Mouse (Mus musculus) heart, embryonic 14.5 days (tissue): Measurements from ENCODE around the gene Lrrk2. TPM values are rescaled to one million over a fixed set of nuclear protein-coding genes. Genes with fewer than 3 reads are reported as not detected.
"Not testable (repeated sequence)": the region's sequence is repeated elsewhere in the genome, so short reads cannot be mapped to it uniquely, and the experiment has no call there.

Source experiments
- ATAC-seq: fragments of 200-750 bp; cut with Nextera tagmentation; 2 replicates; pipeline ENCODE4 v1.8.0; 2017; ENCODE audit warnings: low read depth, moderate TSS enrichment; ENCODE audit not compliant: insufficient number of reproducible peaks, insufficient read depth, low FRiP score
- H3K27ac ChIP-seq, 2 experiments: fragments of 200-500 bp in 1 of 2; fragments of 300-500 bp in 1 of 2; sonication (generic) in 1 of 2; replicated peaks in 1 of 2; 2 replicates each; pipeline ENCODE4 v1.5.1; 2012 to 2014; ENCODE audit warnings: low read depth in 2 of 2, low read length in 2 of 2, control low read depth in 1 of 2, mild to moderate bottlenecking in 1 of 2, mixed read lengths in 1 of 2; ENCODE audit not compliant: control insufficient read depth in 1 of 2, insufficient read depth in 1 of 2
- H3K27me3 ChIP-seq: fragments of 300-500 bp; sonication (generic); 2 replicates; pipeline ENCODE4 v1.6.1; 2014; ENCODE audit warnings: mild to moderate bottlenecking, low read length, control low read depth; ENCODE audit not compliant: control insufficient read depth, insufficient read depth
- H3K36me3 ChIP-seq: fragments of 300-500 bp; sonication (generic); 2 replicates; pipeline ENCODE4 v1.6.1; 2014; ENCODE audit warnings: mild to moderate bottlenecking, control low read depth, low read length, mixed read lengths; ENCODE audit not compliant: control insufficient read depth, insufficient read depth
- H3K4me1 ChIP-seq, 2 experiments: fragments of 200-500 bp in 1 of 2; fragments of 300-500 bp in 1 of 2; sonication (generic) in 1 of 2; 2 replicates each; pipeline ENCODE4 v1.6.1; 2012 to 2014; ENCODE audit warnings: low read length in 2 of 2, control low read depth in 1 of 2, mixed read lengths in 1 of 2; ENCODE audit not compliant: control insufficient read depth in 2 of 2, insufficient read depth in 2 of 2
- H3K4me2 ChIP-seq: fragments of 300-500 bp; sonication (generic); 2 replicates; pipeline ENCODE4 v1.6.1; 2014; ENCODE audit warnings: mild to moderate bottlenecking, low read length
- H3K4me3 ChIP-seq, 2 experiments: fragments of 200-500 bp in 1 of 2; fragments of 300-500 bp in 1 of 2; sonication (generic) in 1 of 2; 2 replicates each; pipeline ENCODE4 v1.5.1; 2012 to 2014; ENCODE audit warnings: low read length in 2 of 2, mild to moderate bottlenecking in 2 of 2, control low read depth in 1 of 2, low read depth in 1 of 2, moderate library complexity in 1 of 2; ENCODE audit not compliant: control insufficient read depth in 1 of 2, insufficient read depth in 1 of 2
- H3K9ac ChIP-seq: fragments of 300-500 bp; sonication (generic); 2 replicates; pipeline ENCODE4 v1.6.1; 2014; ENCODE audit warnings: mild to moderate bottlenecking, low read length
- H3K9me3 ChIP-seq: fragments of 300-500 bp; sonication (generic); 2 replicates; pipeline ENCODE4 v1.6.1; 2016; ENCODE audit warnings: low read length, control low read depth; ENCODE audit not compliant: control insufficient read depth
- WGBS: fragments of 180-500 bp; shearing (Covaris S2); extraction: QIAGEN DNeasy Blood & Tissue Kit; methylation state at CpG from one replicate; pipeline ENCODE4 v1.1.7; 2014; 5-methylcytosine and 5-hydroxymethylcytosine counted together
- polyA plus RNA-seq: library from polyadenylated mRNA; unstranded; fragments of >200 nt; fragmentation: Nextera tagmentation; extraction: Ambion mirVana; gene quantifications from 2 replicates; pipeline ENCODE4 v1.2.1, GENCODE M21; 2014

Lrrk2 gene
- polyA plus RNA-seq, 1 experiment from 2014 or later = 6.6 TPM

DNA sequence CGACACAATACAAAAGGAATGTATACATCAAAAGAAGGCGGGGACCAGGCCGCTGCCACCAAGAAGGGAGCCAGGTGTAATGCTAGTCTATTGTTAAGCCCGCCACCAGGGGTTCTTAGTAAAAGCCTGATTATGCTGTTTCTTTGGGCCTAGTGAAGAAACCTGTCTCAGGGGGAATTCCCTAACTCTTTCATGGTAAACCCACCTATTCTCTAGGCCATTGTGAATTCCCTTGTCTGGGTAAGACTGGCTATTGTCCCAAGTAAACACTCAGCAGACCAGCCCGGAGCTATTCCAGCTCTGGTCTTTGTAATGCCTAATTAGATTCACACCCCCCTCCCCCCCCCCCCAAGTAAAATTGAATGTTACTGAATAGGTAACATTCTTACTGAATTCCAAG lies 191.2 kb downstream of the Lrrk2 start:
- H3K9ac ChIP-seq, H3K27ac ChIP-seq, H3K36me3 ChIP-seq, H3K27me3 ChIP-seq, H3K4me2 ChIP-seq, ATAC-seq, H3K4me3 ChIP-seq, H3K4me1 ChIP-seq, H3K9me3 ChIP-seq: not testable (repeated sequence)
- 46% methylated on average over 5 of the region's 5 CpGs for WGBS

Other genes with a start within 250 kb of the Lrrk2 start
- gene Slc2a13, start 99.9 kb upstream of the Lrrk2 start, polyA plus RNA-seq = 1.7 and 2.0 TPM in 2 replicates
- gene Smgc, start 165.1 kb downstream of the Lrrk2 start, polyA plus RNA-seq = not detected in 2 replicates